Mouse (Mus musculus): Measurements from ENCODE around the gene Gap43.

DNA sequence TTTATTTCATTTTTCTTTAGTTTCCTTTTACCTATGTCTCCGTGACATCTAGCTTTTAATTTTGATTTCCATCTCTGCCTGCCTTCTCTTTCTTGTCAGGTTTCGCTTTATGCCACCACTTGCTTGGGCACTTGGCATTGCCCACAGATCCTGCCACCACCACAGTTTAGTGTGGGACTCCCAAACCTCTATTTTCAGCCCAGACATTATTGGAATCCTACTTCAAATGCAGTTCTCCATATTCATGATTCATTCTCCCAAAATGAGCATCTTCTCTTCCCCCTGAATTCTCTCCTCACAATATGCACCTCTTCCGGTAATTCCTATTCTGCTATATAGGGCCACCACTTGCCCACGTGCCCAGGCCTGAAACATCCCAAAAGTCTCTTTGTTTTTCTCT is 17.6 kb upstream of the Gap43 start:
- no peak for TF ChIP-seq GATA2 (IDR thresholded peaks at IDR 0.05; ENCODE audit: borderline replicate concordance, low read depth, low read length)
- no peak for TF ChIP-seq POLR2AphosphoS5 (IDR thresholded peaks at IDR 0.05; ENCODE audit: insufficient replicate concordance, low read depth, low read length)
- no peak for TF ChIP-seq CTCF (IDR thresholded peaks at IDR 0.05; ENCODE audit: low read depth, low read length)
